Mouse (Mus musculus) limb, embryonic 12.5 days (tissue): Measurements from ENCODE around the gene Ublcp1. TPM values are rescaled to one million over a fixed set of nuclear protein-coding genes. Genes with fewer than 3 reads are reported as not detected.

Source experiments
- ATAC-seq: fragments of 200-750 bp; cut with Nextera tagmentation; 2 replicates; pipeline ENCODE4 v1.8.0; 2017; ENCODE audit warnings: low read depth, moderate TSS enrichment; ENCODE audit not compliant: insufficient number of reproducible peaks, insufficient read depth, low FRiP score, low TSS enrichment
- H3K27ac ChIP-seq: fragments of 300-500 bp; sonication (generic); 2 replicates; pipeline ENCODE4 v1.5.1; 2016; ENCODE audit warnings: mild to moderate bottlenecking, moderate library complexity
- H3K27me3 ChIP-seq: fragments of 300-500 bp; sonication (generic); 2 replicates; pipeline ENCODE4 v1.6.1; 2016; ENCODE audit warnings: mild to moderate bottlenecking, moderate library complexity
- H3K36me3 ChIP-seq: fragments of 300-500 bp; sonication (generic); 2 replicates; pipeline ENCODE4 v1.6.1; 2016; ENCODE audit warnings: mild to moderate bottlenecking, moderate library complexity
- H3K4me1 ChIP-seq: fragments of 300-500 bp; sonication (generic); replicated peaks from 2 replicates; pipeline ENCODE4 v1.6.1; 2016
- H3K4me2 ChIP-seq: fragments of 300-500 bp; sonication (generic); 2 replicates; pipeline ENCODE4 v1.6.1; 2016; ENCODE audit warnings: mild to moderate bottlenecking, moderate library complexity
- H3K4me3 ChIP-seq: fragments of 300-500 bp; sonication (generic); replicated peaks from 2 replicates; pipeline ENCODE4 v1.5.1; 2016; ENCODE audit warnings: mild to moderate bottlenecking
- H3K9ac ChIP-seq: fragments of 300-500 bp; sonication (generic); replicated peaks from 2 replicates; pipeline ENCODE4 v1.6.1; 2016; ENCODE audit warnings: mild to moderate bottlenecking, moderate library complexity
- H3K9me3 ChIP-seq: fragments of 300-500 bp; sonication (generic); 2 replicates; pipeline ENCODE4 v1.6.1; 2016; ENCODE audit warnings: mild to moderate bottlenecking, moderate library complexity
- WGBS: fragments of 180-500 bp; shearing (Covaris S2); methylation state at CpG from one replicate; pipeline ENCODE4 v1.1.7; 2016; 5-methylcytosine and 5-hydroxymethylcytosine counted together
- polyA plus RNA-seq: library from polyadenylated mRNA; unstranded; fragments of >200 nt; fragmentation: Nextera tagmentation; extraction: Ambion mirVana; gene quantifications from 2 replicates; pipeline ENCODE4 v1.2.1, GENCODE M21; 2016

Ublcp1 gene
- polyA plus RNA-seq, 1 experiment from 2014 or later: 76.3 TPM

DNA sequence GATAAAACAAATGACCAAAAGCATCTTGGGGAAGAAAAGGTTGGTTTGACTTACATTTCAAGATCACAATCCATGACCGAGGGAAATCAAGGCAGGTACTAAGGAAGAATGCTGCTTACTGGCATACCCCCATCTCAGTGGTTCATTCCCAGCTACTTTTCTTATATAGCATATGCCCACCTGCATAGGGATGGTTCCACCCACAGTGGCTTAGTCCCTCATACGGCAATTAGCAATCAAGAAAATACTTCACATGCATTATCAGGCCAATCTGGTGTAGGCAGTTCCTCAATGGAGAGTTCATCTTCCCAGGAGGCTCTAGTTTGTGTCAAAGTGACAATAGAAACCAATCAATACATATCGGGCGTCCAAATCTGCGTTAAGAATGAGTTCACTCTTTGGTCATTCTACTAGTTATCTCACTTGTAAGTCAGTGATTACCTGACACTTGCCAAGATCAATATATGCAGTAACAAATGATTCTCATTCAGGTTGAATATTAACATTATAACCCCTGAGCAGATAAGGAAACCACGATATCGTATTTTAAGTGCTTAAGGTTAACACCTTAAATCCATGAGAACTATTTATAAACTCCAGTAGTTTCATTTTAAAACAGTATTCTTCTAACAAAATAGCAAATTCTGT lies 14.9 kb upstream of the Ublcp1 start:
- no peak overlapping the region for H3K9ac ChIP-seq
- H3K4me3 ChIP-seq: no peak overlapping the region
- WGBS: 94% methylated on average over 7 of the region's 7 CpGs
- no peaks in the 10 kb centered on the region for H3K4me1 ChIP-seq
- no peaks in the 10 kb centered on the region for H3K9me3 ChIP-seq
- H3K4me2 ChIP-seq: no peak overlapping the region
- no peak for ATAC-seq
- H3K27ac ChIP-seq: no peak overlapping the region
- no peaks in the 10 kb centered on the region for H3K36me3 ChIP-seq
- H3K27me3 ChIP-seq: no peaks in the 10 kb centered on the region

DNA sequence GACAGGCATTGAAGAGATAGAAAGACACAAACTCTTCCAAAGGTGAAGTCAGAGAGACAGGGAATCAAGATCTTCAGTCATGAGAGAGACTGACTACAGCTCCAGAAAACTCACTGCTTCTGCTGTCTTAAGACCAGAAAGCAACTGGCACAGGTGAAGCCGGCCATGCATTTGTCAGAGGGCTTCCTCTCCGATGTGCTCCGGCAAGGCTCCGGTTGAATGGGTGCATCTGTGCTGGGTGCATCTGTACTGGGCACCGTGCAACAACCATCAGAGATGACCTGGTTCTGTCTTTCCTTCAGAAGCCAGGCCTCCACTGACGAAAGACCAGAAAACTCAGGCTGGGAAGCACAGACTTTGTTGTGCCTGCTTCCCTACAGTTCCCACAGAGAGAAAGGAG lies 9.9 kb upstream of the Ublcp1 start:
- H3K4me2 ChIP-seq: no peak overlapping the region
- H3K4me3 ChIP-seq: no peak overlapping the region
- H3K27ac ChIP-seq: no peak overlapping the region
- no peak overlapping the region for H3K9ac ChIP-seq
- no peaks in the 10 kb centered on the region for H3K36me3 ChIP-seq
- no peaks in the 10 kb centered on the region for H3K4me1 ChIP-seq
- no peaks in the 10 kb centered on the region for H3K9me3 ChIP-seq
- ATAC-seq: no peak
- WGBS: 88% methylated on average over 6 of the region's 6 CpGs
- H3K27me3 ChIP-seq: no peaks in the 10 kb centered on the region

DNA sequence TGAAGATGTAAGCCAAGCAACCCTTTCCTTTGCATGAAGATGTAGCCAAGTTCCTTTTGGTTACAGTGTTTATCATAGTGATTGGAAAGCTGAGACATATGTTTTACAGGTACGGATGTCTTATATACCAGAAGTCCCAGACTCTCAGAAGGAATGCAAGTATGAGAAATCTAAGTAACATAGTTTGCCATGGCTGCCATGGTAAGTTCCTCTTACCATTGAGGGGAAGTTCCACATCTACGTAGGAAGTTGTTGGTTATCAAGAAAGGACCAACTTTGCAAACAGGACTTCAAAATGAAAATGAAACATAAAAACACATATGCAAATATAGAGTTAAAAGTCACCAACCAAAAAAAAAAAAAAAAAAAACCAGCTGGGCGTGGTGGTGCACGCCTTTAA lies 8.1 kb upstream of the Ublcp1 start:
- no peaks in the 10 kb centered on the region for H3K9me3 ChIP-seq
- H3K4me3 ChIP-seq: no peak overlapping the region
- 84% methylated on average over 4 of the region's 4 CpGs for WGBS
- no peak overlapping the region for H3K4me2 ChIP-seq
- no peak for ATAC-seq
- H3K27ac ChIP-seq: no peak overlapping the region
- no peak overlapping the region for H3K9ac ChIP-seq
- no peaks in the 10 kb centered on the region for H3K4me1 ChIP-seq
- H3K27me3 ChIP-seq: no peaks in the 10 kb centered on the region
- no peaks in the 10 kb centered on the region for H3K36me3 ChIP-seq

DNA sequence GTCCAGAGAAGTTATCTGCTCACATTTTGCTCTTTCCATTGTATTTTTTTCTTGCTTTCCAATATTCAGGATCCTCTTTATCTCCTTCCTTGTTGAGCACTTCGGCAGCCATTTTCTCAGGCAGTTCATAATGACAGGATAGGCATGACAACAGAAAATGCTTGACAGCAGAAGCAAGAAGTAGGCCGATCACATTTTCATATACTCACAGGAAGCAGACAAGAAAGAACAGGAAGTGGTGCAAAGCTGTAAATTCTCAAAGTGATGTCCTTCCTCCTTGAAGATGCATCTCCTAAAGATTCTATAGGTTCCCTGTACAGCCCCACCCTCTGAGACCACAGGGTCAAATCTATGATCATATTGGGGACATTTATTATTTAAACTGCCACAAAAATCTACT lies 6.1 kb upstream of the Ublcp1 start:
- no peak for ATAC-seq
- no peak overlapping the region for H3K4me2 ChIP-seq
- WGBS: 93% methylated on average over 2 of the region's 2 CpGs

DNA sequence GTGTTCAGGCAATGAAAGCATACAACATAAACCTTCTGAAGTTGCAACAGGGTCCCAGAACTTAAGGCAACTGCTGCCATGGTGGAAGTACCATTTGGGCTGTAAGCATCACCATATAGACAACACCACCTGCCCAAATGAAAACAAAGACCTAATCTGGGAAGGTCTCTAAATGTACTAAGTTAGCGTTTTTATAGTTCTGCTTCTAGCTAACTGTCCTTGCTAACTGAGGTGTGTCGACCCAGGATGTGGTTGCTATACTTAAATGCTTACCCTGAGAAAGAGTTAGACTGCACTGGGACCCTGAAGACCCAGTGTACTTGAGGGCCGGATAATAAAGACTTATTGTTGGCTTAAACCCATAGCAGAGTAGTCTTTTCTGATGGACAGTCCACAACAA lies 5.2 kb upstream of the Ublcp1 start:
- no peak overlapping the region for H3K4me2 ChIP-seq
- H3K4me3 ChIP-seq: no peak overlapping the region
- no peak overlapping the region for H3K27ac ChIP-seq
- H3K36me3 ChIP-seq: no peaks in the 10 kb centered on the region
- H3K9me3 ChIP-seq: no peaks in the 10 kb centered on the region
- 63% methylated on average over 3 of the region's 3 CpGs for WGBS
- H3K27me3 ChIP-seq: no peaks in the 10 kb centered on the region
- ATAC-seq: no peak
- H3K9ac ChIP-seq: no peak overlapping the region
- H3K4me1 ChIP-seq: peaks cover 7% of the 10 kb centered on the region

More for the DNA sequence above, 6.1 kb upstream of the Ublcp1 start:
- H3K4me1 ChIP-seq: peaks cover 5% of the 10 kb centered on the region
- no peaks in the 10 kb centered on the region for H3K9me3 ChIP-seq
- H3K36me3 ChIP-seq: no peaks in the 10 kb centered on the region
- H3K9ac ChIP-seq: no peak overlapping the region
- H3K27ac ChIP-seq: no peak overlapping the region
- H3K4me3 ChIP-seq: no peak overlapping the region
- no peaks in the 10 kb centered on the region for H3K27me3 ChIP-seq

DNA sequence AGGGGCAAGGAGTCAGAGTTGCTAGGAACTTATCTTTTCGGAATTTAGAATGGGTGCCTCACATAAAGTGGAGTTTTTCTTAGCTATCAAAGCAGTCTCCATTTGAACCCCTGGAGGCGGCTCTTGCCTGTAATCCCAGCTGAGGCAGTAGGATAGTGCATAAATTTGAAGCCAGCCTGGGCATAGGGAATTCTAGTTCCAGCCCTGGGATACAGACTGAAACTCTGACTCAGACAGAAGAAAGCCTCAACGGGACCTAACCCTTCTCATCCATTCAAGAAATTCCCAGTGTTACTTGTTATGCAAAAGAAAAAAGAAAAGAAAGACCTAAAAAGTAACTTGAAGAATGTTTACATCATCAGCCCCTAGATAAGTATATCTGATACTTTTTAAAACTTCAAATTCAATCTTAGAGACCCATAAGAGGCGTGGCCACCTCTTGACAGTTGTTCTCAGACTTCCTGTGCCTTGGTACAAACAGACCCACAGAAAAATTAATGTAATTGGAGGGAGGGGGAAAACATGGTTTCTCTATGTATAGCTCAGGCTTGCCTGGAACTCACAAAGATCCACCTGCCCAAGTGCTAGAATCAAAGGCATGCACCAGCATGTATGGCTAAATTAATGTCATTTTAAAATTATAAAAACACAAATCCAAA lies 1.2 kb upstream of the Ublcp1 start:
- Histone ChIP-seq H3K27me3 (no peaks in the 10 kb centered on the region), H3K27ac (peak overlapping the region; percentile 89; the same call in 1 of the 2 replicates), H3K36me3 (no peaks in the 10 kb centered on the region), H3K4me1 (peaks cover 18% of the 10 kb centered on the region), H3K4me2 (peak overlapping the region; percentile 92), H3K9me3 (no peaks in the 10 kb centered on the region), H3K4me3 (peak overlapping the region; percentile 94), H3K9ac (peak overlapping the region; percentile 84)
- WGBS: 26% methylated on average over 4 of the region's 4 CpGs
- ATAC-seq: no peak

DNA sequence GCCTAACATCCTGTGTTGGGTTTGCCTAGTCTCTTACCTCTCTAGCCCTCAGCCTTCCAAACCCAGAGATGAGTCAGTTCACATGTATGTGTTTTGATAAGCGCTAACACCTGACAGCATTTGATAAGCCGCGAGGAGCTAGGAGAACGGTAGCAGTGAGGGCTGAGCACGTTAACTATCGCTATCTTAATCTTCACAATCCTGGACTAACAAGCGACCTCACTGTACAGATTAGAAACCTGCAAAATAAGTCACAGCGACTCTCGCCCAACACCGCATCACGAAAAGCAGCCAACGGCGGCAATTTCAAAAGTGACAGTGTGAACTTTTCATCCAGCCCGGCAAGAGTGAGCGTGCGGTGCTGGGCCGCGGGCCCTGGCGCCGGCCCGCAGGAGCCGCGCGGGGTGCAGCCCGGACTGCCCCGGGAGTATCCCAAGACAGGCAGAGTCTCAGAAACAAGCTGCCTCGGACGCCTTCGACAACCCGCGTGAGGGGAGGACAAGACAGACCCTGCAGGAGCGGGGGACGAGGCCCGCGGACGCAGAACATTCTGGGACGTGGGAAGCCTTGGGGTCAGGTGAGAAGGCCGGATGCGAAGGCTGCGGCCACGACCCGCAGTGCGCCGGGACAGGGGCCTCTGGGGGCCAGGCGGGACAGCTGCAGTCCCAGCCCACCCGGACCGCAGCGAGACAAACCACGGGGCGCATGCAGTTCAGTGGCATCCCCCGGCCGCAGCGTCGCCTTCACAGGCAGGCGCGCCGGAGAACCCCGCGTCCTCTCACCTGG lies 459 bp downstream of the Ublcp1 start:
- Histone ChIP-seq H3K27ac (peak overlapping the region; percentile 89), H3K27me3 (no peaks in the 10 kb centered on the region), H3K9me3 (no peaks in the 10 kb centered on the region), H3K36me3 (peaks cover 13% of the 10 kb centered on the region; the same call in 1 of the 2 replicates), H3K4me1 (peaks cover 18% of the 10 kb centered on the region), H3K9ac (peak overlapping the region; percentile 84), H3K4me3 (peak overlapping the region; percentile 94), H3K4me2 (peak overlapping the region; percentile 92)
- no peak; the same call in none of the 2 replicates for ATAC-seq
- under 1% methylated on average over 59 of the region's 59 CpGs for WGBS

DNA sequence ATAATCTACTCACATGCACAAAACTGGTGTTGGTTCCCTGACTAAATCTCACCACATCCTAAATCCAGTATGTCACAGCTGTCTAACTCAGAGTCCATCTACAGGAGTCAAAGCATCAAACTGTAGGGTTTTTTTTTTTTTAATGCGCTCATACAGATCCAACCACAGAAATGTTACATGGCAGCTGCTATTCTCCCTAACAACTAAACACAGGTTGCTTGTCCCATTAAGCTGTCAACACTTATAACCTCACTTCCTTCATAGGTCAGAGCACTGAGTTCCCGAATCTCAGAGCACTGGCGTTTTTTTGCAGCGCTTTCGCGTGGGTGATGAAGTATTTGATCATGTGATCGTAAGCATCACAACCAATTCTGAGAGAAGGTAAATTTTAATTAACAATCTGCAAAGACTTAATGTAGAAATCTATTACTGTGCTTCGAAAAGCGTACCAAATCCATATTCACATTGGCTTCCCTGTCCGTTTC lies 1.9 kb downstream of the Ublcp1 start:
- no peak for ATAC-seq
- no peaks in the 10 kb centered on the region for H3K9me3 ChIP-seq
- WGBS: 70% methylated on average over 10 of the region's 10 CpGs
- no peak overlapping the region for H3K9ac ChIP-seq
- no peak overlapping the region for H3K4me3 ChIP-seq
- H3K27me3 ChIP-seq: no peaks in the 10 kb centered on the region
- H3K36me3 ChIP-seq: peaks cover 20% of the 10 kb centered on the region
- H3K4me1 ChIP-seq: peaks cover 18% of the 10 kb centered on the region
- no peak overlapping the region for H3K4me2 ChIP-seq
- H3K27ac ChIP-seq: no peak overlapping the region

DNA sequence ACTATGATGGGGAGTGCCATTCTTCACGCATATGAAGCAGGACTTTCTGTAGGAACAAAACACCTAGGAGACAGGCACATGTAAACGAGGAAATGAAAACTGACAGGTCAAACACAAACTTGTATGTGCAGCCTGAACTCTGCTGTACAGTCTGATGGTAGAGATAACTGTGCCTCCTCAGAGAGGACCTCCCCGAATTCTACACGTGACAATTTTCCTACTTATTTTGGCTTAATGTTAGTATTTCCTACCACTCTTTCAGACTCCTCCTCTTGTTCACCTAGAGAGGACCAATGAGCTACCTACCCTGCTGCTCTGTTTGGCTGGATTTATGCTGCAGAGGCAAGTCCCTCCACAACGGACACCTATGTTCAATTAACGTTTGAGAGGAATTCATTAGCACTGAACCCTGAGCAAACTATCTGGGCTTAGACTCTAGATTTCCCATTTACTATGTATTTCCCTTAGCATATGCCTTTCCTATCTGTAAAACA lies 3.3 kb downstream of the Ublcp1 start:
- H3K36me3 ChIP-seq: peaks cover 20% of the 10 kb centered on the region
- H3K9ac ChIP-seq: no peak overlapping the region
- no peak overlapping the region for H3K4me2 ChIP-seq
- H3K27ac ChIP-seq: no peak overlapping the region
- 81% methylated on average over 6 of the region's 6 CpGs for WGBS
- no peak for ATAC-seq
- H3K4me1 ChIP-seq: peaks cover 18% of the 10 kb centered on the region
- no peaks in the 10 kb centered on the region for H3K27me3 ChIP-seq
- H3K9me3 ChIP-seq: no peaks in the 10 kb centered on the region
- no peak overlapping the region for H3K4me3 ChIP-seq

DNA sequence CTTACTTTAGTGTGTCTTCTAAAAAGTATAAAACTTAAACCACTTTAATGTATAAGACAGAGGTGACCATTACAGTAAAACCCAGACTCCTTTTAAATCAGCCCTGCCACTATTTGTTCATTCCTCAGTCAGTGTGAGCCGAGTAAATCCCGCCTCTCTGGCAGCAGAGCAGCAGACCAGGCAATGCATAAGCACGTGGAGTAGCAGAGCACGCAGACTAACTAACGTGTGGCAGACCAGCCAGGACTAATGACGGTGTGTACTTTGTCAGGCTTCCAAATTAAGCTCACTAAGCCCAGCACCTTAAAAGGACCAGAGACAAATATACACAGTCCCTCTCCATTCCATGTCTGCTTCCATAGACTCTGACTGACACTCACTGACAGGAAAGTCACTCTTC lies 8.8 kb downstream of the Ublcp1 start:
- H3K4me2 ChIP-seq: no peak overlapping the region
- no peaks in the 10 kb centered on the region for H3K9me3 ChIP-seq
- H3K27me3 ChIP-seq: no peaks in the 10 kb centered on the region
- 77% methylated on average over 6 of the region's 6 CpGs for WGBS
- H3K9ac ChIP-seq: no peak overlapping the region
- no peak overlapping the region for H3K27ac ChIP-seq
- no peaks in the 10 kb centered on the region for H3K4me1 ChIP-seq
- ATAC-seq: no peak
- no peak overlapping the region for H3K4me3 ChIP-seq
- peaks cover 60% of the 10 kb centered on the region for H3K36me3 ChIP-seq

DNA sequence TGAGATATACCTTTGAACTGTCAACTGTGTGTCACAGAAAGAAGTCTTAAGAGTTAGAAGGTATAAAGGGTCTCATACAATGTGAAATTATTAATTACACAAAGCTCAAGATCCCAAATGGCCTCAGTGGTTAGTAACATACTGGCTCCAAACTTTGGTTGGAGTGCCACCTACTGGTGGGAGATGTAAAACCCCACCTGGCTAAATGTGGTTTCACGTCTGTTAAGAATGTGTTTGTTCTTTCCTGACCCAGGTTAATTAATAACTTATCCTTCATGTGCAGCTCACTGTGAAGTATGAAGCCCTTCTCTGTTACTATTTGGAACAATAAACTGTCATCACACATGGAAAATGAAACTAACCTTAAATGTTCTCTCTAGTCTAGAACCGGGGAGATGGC lies 16.9 kb downstream of the Ublcp1 start:
- 69% methylated on average over 2 of the region's 2 CpGs for WGBS
- Histone ChIP-seq H3K9me3 (no peaks in the 10 kb centered on the region), H3K27ac (no peak overlapping the region), H3K4me2 (no peak overlapping the region), H3K4me1 (no peaks in the 10 kb centered on the region), H3K4me3 (no peak overlapping the region), H3K36me3 (peaks cover 41% of the 10 kb centered on the region), H3K9ac (no peak overlapping the region), H3K27me3 (no peaks in the 10 kb centered on the region)
- ATAC-seq: no peak
